Mouse (Mus musculus) liver, adult 2 months (tissue): ENCODE measurements around the gene Mcfd2.

Source experiments
- CTCF ChIP-seq: fragments of 200-500 bp; IDR thresholded peaks from 2 replicates; pipeline ENCODE4 v1.5.1; 2011; ENCODE audit warnings: low read depth, low read length, control low read depth
- POLR2A ChIP-seq: fragments of 200-500 bp; IDR thresholded peaks from 2 replicates; pipeline ENCODE4 v1.6.1; 2011; ENCODE audit warnings: low read length, control low read depth; ENCODE audit not compliant: insufficient read depth; ENCODE audit errors: extremely low read depth

DNA sequence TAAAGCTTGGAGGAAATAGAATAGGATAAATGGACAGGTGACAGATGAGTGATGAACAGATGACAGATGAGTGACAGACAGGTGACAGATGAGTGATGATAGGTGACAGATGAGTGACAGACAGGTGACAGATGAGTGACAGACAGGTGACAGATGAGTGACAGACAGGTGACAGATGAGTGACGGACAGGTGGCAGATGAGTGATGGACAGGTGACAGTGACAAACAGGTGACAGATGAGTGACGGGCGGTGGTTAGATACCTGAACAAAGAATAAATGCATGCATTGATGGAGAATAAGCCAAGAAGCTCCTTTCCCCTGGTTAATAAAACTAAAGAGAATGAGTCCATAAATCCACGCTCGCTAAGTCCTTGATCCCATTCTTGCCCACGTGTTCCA is 30.7 kb downstream of the Mcfd2 start:
- no peak for TF ChIP-seq CTCF
- no peak for TF ChIP-seq POLR2A
